8 mouse cellular contexts compared by ENCODE assay signal in the genomic region with DNA sequence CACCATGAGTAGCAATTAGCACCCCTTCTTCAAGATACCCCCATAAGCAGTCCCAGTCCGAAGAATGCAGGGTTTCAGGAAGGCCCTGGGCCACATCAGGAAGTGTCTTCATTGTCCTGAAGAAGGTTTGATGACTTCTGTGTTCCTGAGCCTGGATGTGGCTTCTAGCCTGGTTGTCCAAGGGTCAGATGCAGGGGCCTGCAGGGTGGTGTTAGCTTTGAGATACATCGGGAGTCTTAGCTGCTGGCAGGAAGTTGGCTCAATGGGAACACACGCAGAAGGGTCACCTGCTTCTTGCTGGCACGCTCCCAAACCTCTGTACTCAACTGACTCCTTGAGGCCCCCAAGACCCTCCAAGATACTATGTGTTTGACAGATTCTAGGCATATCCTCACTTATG. TPM values are rescaled to one million over a fixed set of nuclear protein-coding genes. Genes with fewer than 3 reads are reported as not detected.
DNase-seq lines count a peak whose midpoint lies in the region; ATAC-seq lines count a peak whose summit lies in the region.

No protein-coding gene starts in this region.

- H3K4me2 ChIP-seq in forebrain, embryonic 13.5 days = no peak overlapping the region
- no peak overlapping the region; the same call in 1 of the 2 replicates for H3K4me2 ChIP-seq in limb, embryonic 12.5 days
- peak overlapping the region; percentile 22; the same call in 1 of the 2 replicates for H3K4me2 ChIP-seq in stomach, embryonic 14.5 days (replicated peaks; ENCODE audit: low read depth, low read length)

- peak; percentile 43 to 44 for DNase-seq in lung, postnatal 4 days
- DNase-seq in lung, adult 18-20 months = no peak
- DNase-seq in left cerebral cortex, postnatal 4 days = no peak
- DNase-seq in layer of hippocampus, postnatal 10 days (ENCODE audit: low spot score in 2 of 2) = no peak

- no peaks in the 10 kb centered on the region for H3K9me3 ChIP-seq in forebrain, embryonic 13.5 days (replicated peaks)
- no peaks in the 10 kb centered on the region for H3K9me3 ChIP-seq in limb, embryonic 12.5 days
- no peaks in the 10 kb centered on the region for H3K9me3 ChIP-seq in stomach, embryonic 14.5 days (ENCODE audit: control insufficient read depth, low read depth, low read length)

- H3K4me3 ChIP-seq in forebrain, embryonic 13.5 days = no peak overlapping the region
- no peak overlapping the region for H3K4me3 ChIP-seq in limb, embryonic 12.5 days (replicated peaks)
- H3K4me3 ChIP-seq in stomach, embryonic 14.5 days (ENCODE audit: low read depth, low read length) = no peak overlapping the region

- H3K4me1 ChIP-seq in forebrain, embryonic 13.5 days = peaks cover 33% of the 10 kb centered on the region
- peaks cover 53% of the 10 kb centered on the region for H3K4me1 ChIP-seq in limb, embryonic 12.5 days (replicated peaks)
- H3K4me1 ChIP-seq in stomach, embryonic 14.5 days (ENCODE audit: control insufficient read depth, insufficient read depth, low read length) = peaks cover 60% of the 10 kb centered on the region

- no peaks in the 10 kb centered on the region for H3K27me3 ChIP-seq in forebrain, embryonic 13.5 days
- no peaks in the 10 kb centered on the region for H3K27me3 ChIP-seq in limb, embryonic 12.5 days
- H3K27me3 ChIP-seq in stomach, embryonic 14.5 days (ENCODE audit: control insufficient read depth, insufficient read depth, low read length) = no peaks in the 10 kb centered on the region

- 0 out of 2 replicates have a peak, but pooled peaks have one; percentile 7 for ATAC-seq in forebrain, embryonic 13.5 days
- ATAC-seq in limb, embryonic 12.5 days (ENCODE audit: insufficient number of reproducible peaks, insufficient read depth, low FRiP score, low TSS enrichment, low read depth) = no peak
- no peak for ATAC-seq in stomach, embryonic 14.5 days (ENCODE audit: insufficient number of reproducible peaks, insufficient read depth, low FRiP score, low read depth)
- ATAC-seq in megakaryocyte-erythroid progenitor cell, adult 5-6 weeks (replicated peaks; ENCODE audit: low FRiP score, low TSS enrichment, poor library complexity, severe bottlenecking) = no peak

- WGBS in forebrain, embryonic 13.5 days = 76% methylated on average over 4 of the region's 4 CpGs
- WGBS in limb, embryonic 12.5 days = 52% methylated on average over 4 of the region's 4 CpGs
- 37% methylated on average over 4 of the region's 4 CpGs for WGBS in stomach, embryonic 14.5 days

- no peaks in the 10 kb centered on the region for H3K36me3 ChIP-seq in forebrain, embryonic 13.5 days (ENCODE audit: poor library complexity, severe bottlenecking)
- H3K36me3 ChIP-seq in limb, embryonic 12.5 days = no peaks in the 10 kb centered on the region
- no peaks in the 10 kb centered on the region for H3K36me3 ChIP-seq in stomach, embryonic 14.5 days (ENCODE audit: control insufficient read depth, insufficient read depth, low read length)

- no peak overlapping the region for H3K9ac ChIP-seq in forebrain, embryonic 13.5 days
- no peak overlapping the region for H3K9ac ChIP-seq in limb, embryonic 12.5 days (replicated peaks)
- peak overlapping the region; percentile 18; the same call in 1 of the 2 replicates for H3K9ac ChIP-seq in stomach, embryonic 14.5 days (replicated peaks; ENCODE audit: low read depth, low read length)

- intact Hi-C loops in left cerebral cortex, postnatal 4 days (cut with DNase I) = no loop called here

- peak overlapping the region; percentile 95 for H3K27ac ChIP-seq in forebrain, embryonic 13.5 days
- H3K27ac ChIP-seq in limb, embryonic 12.5 days = peak overlapping the region; percentile 92
- peak overlapping the region; percentile 99 for H3K27ac ChIP-seq in stomach, embryonic 14.5 days (ENCODE audit: low read length)

RNA-seq across cellular contexts. Expression of gene Ccnd3, which starts 17.7 kb away (rescaled TPM):
- polyA plus RNA-seq in forebrain, embryonic 13.5 days (2015; fragmentation: Nextera tagmentation; extraction: Ambion mirVana) = 67.6 and 75.8 TPM in 2 replicates
- polyA plus RNA-seq in limb, embryonic 12.5 days (2016; fragmentation: Nextera tagmentation; extraction: Ambion mirVana) = 323 and 348 TPM in 2 replicates
- 425 and 428 TPM in 2 replicates for polyA plus RNA-seq in stomach, embryonic 14.5 days (2014; fragmentation: Nextera tagmentation; extraction: Ambion mirVana)
- total RNA-seq in megakaryocyte-erythroid progenitor cell, adult 5-6 weeks (2014; fragmentation: Nextera tagmentation) = 157 and 169 TPM in 2 replicates
- total RNA-seq in megakaryocyte-erythroid progenitor cell, adult 5-6 weeks (2017) = 31.3 and 51.3 TPM in 2 replicates
- 10 to 100 TPM; 30.1 to 36.2 TPM for total RNA-seq in left cerebral cortex, postnatal 4 days (2021)
- total RNA-seq in layer of hippocampus, postnatal 10 days (2021) = 10 to 100 TPM; 34.7 to 39.6 TPM

RNA-seq across cellular contexts. Expression of gene Taf8, which starts 20.4 kb away (rescaled TPM):
- polyA plus RNA-seq in forebrain, embryonic 13.5 days (2015; fragmentation: Nextera tagmentation; extraction: Ambion mirVana) = 26.5 and 31.0 TPM in 2 replicates
- 39.0 and 40.3 TPM in 2 replicates for polyA plus RNA-seq in limb, embryonic 12.5 days (2016; fragmentation: Nextera tagmentation; extraction: Ambion mirVana)
- 24.5 and 27.3 TPM in 2 replicates for polyA plus RNA-seq in stomach, embryonic 14.5 days (2014; fragmentation: Nextera tagmentation; extraction: Ambion mirVana)
- total RNA-seq in megakaryocyte-erythroid progenitor cell, adult 5-6 weeks (2014; fragmentation: Nextera tagmentation) = 30.6 and 34.8 TPM in 2 replicates
- total RNA-seq in megakaryocyte-erythroid progenitor cell, adult 5-6 weeks (2017) = 30.5 and 45.8 TPM in 2 replicates
- 10 to 100 TPM; 12.7 to 15.5 TPM for total RNA-seq in left cerebral cortex, postnatal 4 days (2021)
- 10 to 100 TPM; 16.7 to 17.0 TPM for total RNA-seq in layer of hippocampus, postnatal 10 days (2021)

Comparison
In these comparisons a context has a peak if more than half of its experiments do, and no peak if none do; other contexts are left out.
1. DNase-seq: peak in lung, postnatal 4 days (2 of 2); none in lung, adult 18-20 months (0 of 2), left cerebral cortex, postnatal 4 days (single experiment) and layer of hippocampus, postnatal 10 days (0 of 2).
2. Peak in every context shown above with its lines, with median percentiles within 50 percentile points of each other: H3K27ac ChIP-seq.